Mouse (Mus musculus) bone marrow, adult 2 months (tissue): Measurements from ENCODE around the gene Tesk2.

Experiments
- CTCF ChIP-seq: fragments of 200-500 bp; IDR thresholded peaks from 2 replicates; pipeline ENCODE4 v1.5.1; 2011; ENCODE audit warnings: low read length, control low read depth; ENCODE audit not compliant: control insufficient read depth, insufficient read depth
- POLR2A ChIP-seq: fragments of 200-500 bp; IDR thresholded peaks from 2 replicates; pipeline ENCODE4 v1.6.1; 2011; ENCODE audit warnings: low read depth, mild to moderate bottlenecking, control low read depth, low read length, borderline replicate concordance; ENCODE audit not compliant: control insufficient read depth

DNA sequence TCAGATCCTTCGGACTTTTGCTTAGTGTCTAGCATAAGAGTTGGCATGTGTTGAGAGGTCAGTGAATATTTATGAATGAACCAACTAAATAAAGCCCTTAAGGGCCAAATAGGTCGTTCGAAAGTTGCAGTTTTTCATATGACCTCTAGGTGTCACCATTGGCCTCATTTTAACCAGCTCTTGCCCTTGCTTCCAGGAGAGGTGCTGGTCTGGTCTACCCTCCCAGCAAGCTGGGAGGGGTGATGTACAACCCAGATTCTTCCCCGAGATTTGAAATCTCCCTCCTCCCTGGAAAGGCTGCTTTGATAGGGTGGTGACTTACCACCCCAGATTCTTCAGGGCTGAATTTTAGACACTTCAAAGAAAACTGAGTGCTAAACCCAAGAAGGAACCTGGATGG is 107.1 kb downstream of the Tesk2 start:
- peak; percentile 46 for TF ChIP-seq CTCF
- TF ChIP-seq POLR2A: no peak
